Mouse (Mus musculus): ENCODE results near the gene Rsf1.

DNA sequence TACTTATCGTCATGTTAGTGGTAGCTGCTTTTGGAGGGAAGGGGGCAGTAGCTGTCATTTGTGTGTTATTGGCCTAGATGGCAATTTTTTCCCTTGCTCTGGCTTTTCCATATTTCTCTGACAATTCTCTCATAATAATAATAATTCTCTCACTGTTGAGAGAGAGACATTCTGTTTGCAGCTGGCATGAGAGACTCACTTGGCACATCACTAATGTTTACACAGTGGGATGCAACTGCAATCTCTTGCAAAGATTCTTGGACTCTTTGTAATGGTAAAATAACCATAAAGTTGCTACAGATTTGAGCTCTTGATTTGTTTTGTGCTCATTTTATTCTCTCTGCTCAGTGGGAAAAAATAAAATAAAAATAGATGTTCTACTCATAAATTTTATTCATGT lies 137.6 kb downstream of the Rsf1 start:
- TF ChIP-seq GATA1 (IDR thresholded peaks at IDR 0.05; ENCODE audit: low read length) (no peak), TAL1 (IDR thresholded peaks at IDR 0.05; ENCODE audit: low read length) (no peak)
